Comparison of ENCODE assay signal across 20 mouse cellular contexts in the genomic region with DNA sequence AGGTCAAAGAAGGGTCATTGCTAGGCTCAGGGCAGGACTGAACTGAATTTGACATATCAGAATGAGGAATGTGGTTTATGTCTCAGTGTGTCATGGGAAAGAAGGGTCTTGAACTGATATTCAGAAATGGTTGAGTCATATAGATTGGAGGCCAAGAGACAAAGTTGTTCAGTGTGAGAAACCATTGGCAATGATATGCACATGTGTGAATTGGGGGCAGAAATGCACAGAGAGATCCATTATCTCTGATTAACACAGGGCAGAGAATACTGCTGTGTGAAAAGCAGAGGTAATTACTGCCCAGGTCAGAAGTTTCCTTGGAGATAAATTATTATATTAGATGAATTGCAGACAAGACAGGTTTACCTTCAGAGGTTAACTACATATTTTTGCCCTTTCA. TPM values are rescaled to one million over a fixed set of nuclear protein-coding genes. Genes with fewer than 3 reads are reported as not detected.
A peak's percentile ranks its signal among the peaks of the same experiment; 100 is the strongest.
DNase-seq lines count a peak whose midpoint lies in the region; ATAC-seq lines count a peak whose summit lies in the region.
"Had no signal": no experiment of that assay in that cellular context is flagged by ENCODE, and none has a peak within 500 bp of the region (broad histone marks: within the 10 kb centered on the region; RNA-seq: fewer than 3 reads in every experiment).

No protein-coding gene starts in this region.

- H3K4me1 ChIP-seq in liver, embryonic 12.5 days = peaks cover 62% of the 10 kb centered on the region
- H3K4me1 ChIP-seq in liver, embryonic 13.5 days (replicated peaks) = peaks cover 50% of the 10 kb centered on the region
- H3K4me1 ChIP-seq: embryonic facial prominence, embryonic 13.5 days; forebrain, embryonic 12.5 days; hindbrain, embryonic 12.5 days had no signal

- no peak overlapping the region for H3K4me3 ChIP-seq in liver, embryonic 12.5 days
- no peak overlapping the region for H3K4me3 ChIP-seq in liver, embryonic 13.5 days (replicated peaks)
- H3K4me3 ChIP-seq: embryonic facial prominence, embryonic 13.5 days; forebrain, embryonic 12.5 days; hindbrain, embryonic 12.5 days had no signal

- DNase-seq in liver = no peak
- no peak for DNase-seq in liver, embryonic 13.5 days
- DNase-seq in ovary, postnatal 36 days (ENCODE audit: low spot score) = no peak
- DNase-seq in gastrocnemius, adult 18-20 months (ENCODE audit: low spot score) = no peak
- no peak for DNase-seq in layer of hippocampus, postnatal 25 days (ENCODE audit: extremely low spot score in 1 of 2, low spot score in 1 of 2)
- DNase-seq: adrenal gland, adult 2 months; adrenal gland, postnatal 25 days; cerebellum, adult 18-20 months; cerebellum, adult 9-11 months; cerebellum, postnatal 36 days; forebrain, postnatal 0 days; gastrocnemius, postnatal 36 days; heart, adult 11 months; heart, postnatal 10 days; heart, postnatal 4 days had no signal

- no peaks in the 10 kb centered on the region; the same call in 1 of the 2 replicates for H3K36me3 ChIP-seq in liver, embryonic 12.5 days
- H3K36me3 ChIP-seq in liver, embryonic 13.5 days = 0 out of 2 replicates have a peak, but pooled peaks cover 4% of the 10 kb centered on the region
- H3K36me3 ChIP-seq: embryonic facial prominence, embryonic 13.5 days; forebrain, embryonic 12.5 days; hindbrain, embryonic 12.5 days had no signal

- no peak overlapping the region for H3K4me2 ChIP-seq in liver, embryonic 12.5 days
- no peak overlapping the region for H3K4me2 ChIP-seq in liver, embryonic 13.5 days
- H3K4me2 ChIP-seq: embryonic facial prominence, embryonic 13.5 days; forebrain, embryonic 12.5 days; hindbrain, embryonic 12.5 days had no signal

- H3K27ac ChIP-seq in liver, embryonic 12.5 days = peak overlapping the region; percentile 24; the same call in 1 of the 2 replicates
- no peak overlapping the region for H3K27ac ChIP-seq in liver, embryonic 13.5 days
- H3K27ac ChIP-seq: embryonic facial prominence, embryonic 13.5 days; forebrain, embryonic 12.5 days; hindbrain, embryonic 12.5 days had no signal

- peak; percentile 66; the same call in 1 of the 2 replicates for ATAC-seq in liver, embryonic 12.5 days
- peak; percentile 75; the same call in 1 of the 2 replicates for ATAC-seq in liver, embryonic 13.5 days (ENCODE audit: low read depth)
- peak; percentile 16; the same call in 1 of the 2 replicates for ATAC-seq in megakaryocyte progenitor cell, adult 5-6 weeks (replicated peaks; ENCODE audit: poor library complexity)
- ATAC-seq: forebrain, postnatal 0 days had no signal

- no peaks in the 10 kb centered on the region for H3K9me3 ChIP-seq in liver, embryonic 12.5 days (replicated peaks)
- no peaks in the 10 kb centered on the region for H3K9me3 ChIP-seq in liver, embryonic 13.5 days (replicated peaks)
- H3K9me3 ChIP-seq: embryonic facial prominence, embryonic 13.5 days; forebrain, embryonic 12.5 days; hindbrain, embryonic 12.5 days had no signal

- H3K27me3 ChIP-seq in liver, embryonic 12.5 days (replicated peaks) = no peaks in the 10 kb centered on the region
- H3K27me3 ChIP-seq in liver, embryonic 13.5 days = no peaks in the 10 kb centered on the region
- H3K27me3 ChIP-seq: embryonic facial prominence, embryonic 13.5 days; forebrain, embryonic 12.5 days; hindbrain, embryonic 12.5 days had no signal

- H3K9ac ChIP-seq in liver, embryonic 12.5 days = no peak overlapping the region
- H3K9ac ChIP-seq in liver, embryonic 13.5 days = no peak overlapping the region
- H3K9ac ChIP-seq: embryonic facial prominence, embryonic 13.5 days; forebrain, embryonic 12.5 days; forebrain, postnatal 0 days; hindbrain, embryonic 12.5 days had no signal

RNA-seq across cellular contexts. Expression of a gene that starts 10.7 kb away (rescaled TPM):
- 169 and 171 TPM in 2 replicates for polyA plus RNA-seq in liver, embryonic 12.5 days (2016; fragmentation: Nextera tagmentation; extraction: Ambion mirVana)
- polyA plus RNA-seq in liver, embryonic 13.5 days (2015; fragmentation: Nextera tagmentation; extraction: Ambion mirVana) = 123 and 153 TPM in 2 replicates
- total RNA-seq in megakaryocyte progenitor cell, adult 5-6 weeks (2015) = 542 and 611 TPM in 2 replicates
- total RNA-seq in megakaryocyte progenitor cell, adult 5-6 weeks (2017) = 545 and 581 TPM in 2 replicates
- 100 to 1,000 TPM; 501 to 534 TPM for total RNA-seq in gastrocnemius, adult 18-20 months (2021)
- 100 to 1,000 TPM; 113 to 125 TPM for total RNA-seq in layer of hippocampus, postnatal 25 days (2021)

Comparison
In these comparisons a context has a peak if more than half of its experiments do, and no peak if none do; other contexts are left out.
1. ATAC-seq: peak in every context shown above with its lines; median percentile 75 in liver, embryonic 13.5 days; 66 in liver, embryonic 12.5 days; 16 in megakaryocyte progenitor cell, adult 5-6 weeks.